Mouse (Mus musculus) ES-E14 (cell line): Measurements from ENCODE around the gene Gmeb1. TPM values are rescaled to one million over a fixed set of nuclear protein-coding genes. Genes with fewer than 3 reads are reported as not detected.

Experiments
- DNase-seq: peaks from one replicate; pipeline ENCODE4 v3.0.0-alpha.2; 2013; ENCODE audit warnings: low read depth, low spot score
- H3K27ac ChIP-seq: 2 replicates; pipeline ENCODE4 v1.5.1; 2012; ENCODE audit warnings: low read depth, mild to moderate bottlenecking, low read length, moderate library complexity, mixed read lengths; ENCODE audit not compliant: poor library complexity, insufficient read depth, severe bottlenecking
- H3K36me3 ChIP-seq: 2 replicates; pipeline ENCODE4 v1.6.1; 2012; ENCODE audit warnings: mild to moderate bottlenecking, low read length, moderate library complexity, mixed read lengths; ENCODE audit not compliant: control insufficient read depth, poor library complexity, insufficient read depth, severe bottlenecking
- H3K4me1 ChIP-seq, 2 experiments: fragments of 150-350 bp in 1 of 2; sonication (generic) in 1 of 2; 2 replicates each; pipeline ENCODE4 v1.6.1; 2012; ENCODE audit warnings: low read length in 2 of 2, mild to moderate bottlenecking in 1 of 2, mixed read lengths in 1 of 2; ENCODE audit not compliant: control insufficient read depth in 2 of 2, insufficient read depth in 2 of 2, poor library complexity in 1 of 2
- H3K4me3 ChIP-seq, 2 experiments: fragments of 150-350 bp in 1 of 2; sonication (generic) in 1 of 2; 2 replicates each; pipeline ENCODE4 v1.5.1; 2012; ENCODE audit warnings: low read length in 2 of 2, low read depth in 1 of 2, mild to moderate bottlenecking in 1 of 2, mixed read lengths in 1 of 2; ENCODE audit not compliant: insufficient read depth in 1 of 2, poor library complexity in 1 of 2, severe bottlenecking in 1 of 2
- H3K9ac ChIP-seq: 2 replicates; pipeline ENCODE4 v1.6.1; 2012; ENCODE audit warnings: low read depth, mild to moderate bottlenecking, low read length, mixed read lengths; ENCODE audit not compliant: poor library complexity, insufficient read depth, severe bottlenecking
- H3K9me3 ChIP-seq: fragments of 150-350 bp; sonication (generic); 2 replicates; pipeline ENCODE4 v1.6.1; 2012; ENCODE audit warnings: low read depth, mild to moderate bottlenecking, low read length; ENCODE audit not compliant: control insufficient read depth, insufficient read depth
- CHD2 ChIP-seq: IDR thresholded peaks from 2 replicates; pipeline ENCODE4 v1.6.1; 2014; ENCODE audit warnings: mild to moderate bottlenecking, low read depth, low read length, inconsistent platforms
- HCFC1 ChIP-seq: IDR thresholded peaks from 2 replicates; pipeline ENCODE4 v1.6.1; 2012; ENCODE audit warnings: low read length, inconsistent platforms, borderline replicate concordance; ENCODE audit not compliant: insufficient read depth
- MAFK ChIP-seq: IDR thresholded peaks from 2 replicates; pipeline ENCODE4 v1.6.1; 2014; ENCODE audit warnings: mild to moderate bottlenecking, low read depth, low read length, inconsistent platforms; ENCODE audit not compliant: insufficient read depth
- ZC3H11A ChIP-seq: IDR thresholded peaks from 2 replicates; pipeline ENCODE4 v1.6.1; 2012; ENCODE audit warnings: low read depth, mild to moderate bottlenecking, inconsistent platforms, low read length, borderline replicate concordance
- ZNF384 ChIP-seq: IDR thresholded peaks from 2 replicates; pipeline ENCODE4 v1.6.1; 2012; ENCODE audit warnings: low read depth, low read length, inconsistent platforms
- in situ Hi-C, 2 experiments: fragments of 600-800 bp; cut with MboI; formaldehyde crosslinking; loops; one replicate each; pipeline ENCODE4 v1.15.1; 2025; ENCODE audit warnings: low sequenced_read_pairs in 2 of 2, inconsistent platforms in 1 of 2; ENCODE audit not compliant: unreplicated experiment in 2 of 2
- total RNA-seq: library from RNA; depleted of rRNA; stranded (reverse); fragments of 300-350 nt; gene quantifications from 2 replicates; pipeline ENCODE4 v1.2.3, GENCODE M21; 2012

Gene Gmeb1
- total RNA-seq, 1 experiment = 22.3 TPM

DNA sequence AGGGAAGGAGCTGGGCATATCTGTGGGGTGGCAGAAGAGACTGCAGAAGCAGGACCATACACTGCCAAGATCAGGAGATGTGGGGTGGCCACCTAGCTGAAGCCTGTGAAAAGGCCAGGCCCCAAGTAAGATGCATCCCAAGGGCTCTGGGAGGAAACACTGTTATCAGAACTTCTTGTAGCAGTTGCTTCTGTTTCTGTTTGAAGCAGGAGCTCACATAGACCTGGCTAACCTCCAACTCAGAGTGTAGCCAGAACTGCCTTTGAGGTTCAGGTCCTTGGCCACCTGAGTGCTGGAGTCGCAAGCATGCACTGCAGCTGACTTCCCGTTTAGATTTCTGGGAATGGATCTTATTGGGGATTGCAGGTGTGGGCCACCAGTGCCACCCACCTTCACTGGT, 43.6 kb downstream of the Gmeb1 start:
- in situ Hi-C loops = no loop called here
- H3K4me1 ChIP-seq = 0 out of 4 replicates have a peak, but pooled peaks cover 0 to 3% of the 10 kb centered on the region in 2 experiments
- no peak overlapping the region for H3K9ac ChIP-seq
- no peak for DNase-seq
- TF ChIP-seq ZC3H11A (no peak), HCFC1 (no peak)
- H3K4me3 ChIP-seq = no peak overlapping the region
- H3K9me3 ChIP-seq = no peaks in the 10 kb centered on the region
- no peak overlapping the region for H3K27ac ChIP-seq
- no peaks in the 10 kb centered on the region for H3K36me3 ChIP-seq

- no peak overlapping the region for H3K4me3 ChIP-seq
- no peaks in the 10 kb centered on the region for H3K36me3 ChIP-seq
- in situ Hi-C loops = no loop called here
- no peaks in the 10 kb centered on the region for H3K9me3 ChIP-seq
- no peak for TF ChIP-seq ZNF384
- no peak for TF ChIP-seq CHD2
- no peak for TF ChIP-seq HCFC1
- TF ChIP-seq MAFK = no peak
- no peak for TF ChIP-seq ZC3H11A
- DNase-seq = no peak
- H3K9ac ChIP-seq = no peak overlapping the region
- H3K4me1 ChIP-seq = no peaks in the 10 kb centered on the region
- no peak overlapping the region for H3K27ac ChIP-seq
Observed at GRCm38 (mm10) chr4:132216602-132217001, 44.8 kb downstream of the Gmeb1 start.

DNA sequence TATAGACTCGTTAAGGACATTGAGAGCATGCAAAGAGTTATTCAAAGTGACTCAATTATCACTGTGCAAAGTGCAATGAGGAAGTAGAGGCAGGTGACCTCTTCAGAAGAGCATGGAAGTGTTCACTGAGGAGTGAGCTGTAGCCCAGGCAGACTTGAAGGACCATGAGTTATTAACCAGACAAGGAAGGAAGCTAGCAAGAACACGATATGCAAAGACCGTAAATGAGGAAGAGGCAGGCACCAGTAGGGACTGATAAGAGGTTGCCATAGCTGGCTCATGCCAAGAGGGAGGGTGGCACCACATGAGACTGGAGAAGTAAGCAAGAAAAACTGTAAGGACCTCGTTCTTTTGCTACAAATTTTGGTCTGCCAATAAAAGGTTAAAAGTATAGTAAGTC, 46.6 kb downstream of the Gmeb1 start:
- H3K36me3 ChIP-seq = peaks cover 2% of the 10 kb centered on the region; the same call in 1 of the 2 replicates
- in situ Hi-C loops = no loop called here
- no peak for TF ChIP-seq MAFK
- no peak for TF ChIP-seq HCFC1
- no peak overlapping the region for H3K9ac ChIP-seq
- H3K4me3 ChIP-seq = no peak overlapping the region
- DNase-seq = no peak
- no peaks in the 10 kb centered on the region for H3K9me3 ChIP-seq
- peaks cover 0 to 2% of the 10 kb centered on the region in 2 experiments; a peak in 1 of 4 replicates for H3K4me1 ChIP-seq
- H3K27ac ChIP-seq = no peak overlapping the region

DNA sequence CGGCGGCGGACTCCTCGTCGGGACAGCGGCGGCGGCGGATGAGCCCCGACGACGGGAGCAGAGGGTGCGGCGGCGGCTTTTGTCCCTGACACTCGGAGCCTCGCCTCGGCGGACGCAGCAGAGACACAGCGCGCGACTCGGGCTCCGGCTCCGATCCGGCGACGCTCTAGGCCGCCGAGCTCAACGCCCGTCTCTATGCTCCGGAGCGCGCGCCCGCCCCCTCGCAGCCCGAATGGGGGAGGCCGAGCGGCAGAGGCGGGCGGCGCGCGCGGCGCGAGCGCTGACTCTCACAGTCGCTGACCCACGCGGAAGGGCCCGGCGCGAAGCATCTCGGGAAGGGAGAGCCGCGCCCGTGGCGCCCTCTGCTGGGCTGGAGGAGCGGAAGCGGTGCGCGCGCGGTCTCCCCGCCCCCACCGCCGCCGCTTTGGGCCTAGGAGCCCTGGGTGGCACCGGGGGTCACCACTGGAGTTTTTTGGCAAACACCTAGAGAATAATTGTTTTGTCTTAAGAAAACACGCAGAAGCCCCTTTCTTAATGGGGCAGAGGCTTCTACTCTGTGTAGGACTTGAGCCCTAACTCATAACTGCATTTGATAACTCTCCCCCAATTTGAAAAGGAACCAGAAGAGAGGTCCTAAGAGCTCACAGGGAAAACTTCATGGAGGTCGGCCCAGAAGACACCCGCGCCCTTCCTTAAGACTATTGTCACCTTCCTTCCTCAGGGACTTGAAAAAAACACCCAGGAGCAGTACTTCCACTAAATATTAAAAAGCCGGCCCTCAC, 49.3 kb downstream of the Gmeb1 start, which contains the start of gene Ythdf2:
Gene Ythdf2, minus strand, starts transcription at position 351 of the 782 bp plus-strand sequence.
- H3K9ac ChIP-seq = peak within 1 kb of the TSS; percentile 99
- H3K4me1 ChIP-seq = peaks cover 2% of the 10 kb centered on the region in 2 experiments; a peak in 2 of 4 replicates
- peaks cover 6% of the 10 kb centered on the region; the same call in 1 of the 2 replicates for H3K36me3 ChIP-seq
- DNase-seq = peak; percentile 91
- TF ChIP-seq ZNF384 = no peak
- peak; percentile 75; the same call in 1 of the 2 replicates for TF ChIP-seq HCFC1
- peak within 1 kb of the TSS; percentile 87 for H3K27ac ChIP-seq
- peak within 1 kb of the TSS; percentile 89 to 93 for H3K4me3 ChIP-seq
- H3K9me3 ChIP-seq = no peaks in the 10 kb centered on the region
- in situ Hi-C loops = no loop called here

- H3K27ac ChIP-seq = peak overlapping the region; percentile 87
- peak overlapping the region; percentile 99 for H3K9ac ChIP-seq
- peak overlapping the region; percentile 89 to 93 for H3K4me3 ChIP-seq
- peaks cover 6% of the 10 kb centered on the region; the same call in 1 of the 2 replicates for H3K36me3 ChIP-seq
- peaks cover 2% of the 10 kb centered on the region in 2 experiments; a peak in 2 of 4 replicates for H3K4me1 ChIP-seq
- TF ChIP-seq ZC3H11A (no peak), ZNF384 (no peak), HCFC1 (no peak), MAFK (no peak), CHD2 (no peak)
- H3K9me3 ChIP-seq = no peaks in the 10 kb centered on the region
- DNase-seq = no peak
- in situ Hi-C loops = no loop called here
Observed at GRCm38 (mm10) chr4:132211091-132211942, 50.1 kb downstream of the Gmeb1 start.
